Mouse (Mus musculus): ENCODE data around the gene Zfp952. TPM values are rescaled to one million over a fixed set of nuclear protein-coding genes. Genes with fewer than 3 reads are reported as not detected.

Zfp952 gene
- polyA plus RNA-seq, 1 experiment from 2014 or later = 8.8 TPM

DNA sequence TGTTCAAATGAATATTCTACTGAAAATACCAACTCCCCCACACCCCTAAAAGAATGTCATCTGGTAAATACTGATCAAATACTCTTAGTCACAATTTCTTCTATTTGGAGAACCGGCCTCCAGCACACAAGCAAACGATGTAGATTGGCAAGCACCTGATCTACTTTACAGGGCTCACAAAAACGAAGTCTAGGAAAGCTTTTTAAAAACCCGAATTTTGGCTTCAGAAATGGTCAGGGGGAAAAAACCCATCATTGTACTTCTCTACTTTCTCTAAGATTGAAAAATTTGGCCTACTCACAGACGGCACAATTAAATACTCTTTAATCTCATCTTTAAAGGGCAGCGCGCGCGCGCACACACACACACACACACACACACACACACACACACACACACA is 39.4 kb downstream of the Zfp952 start:
- H3K9me3 ChIP-seq (replicated peaks; ENCODE audit: control insufficient read depth, low read length) = no peaks in the 10 kb centered on the region
- H3K4me1 ChIP-seq (ENCODE audit: control insufficient read depth, insufficient read depth, low read length) = no peaks in the 10 kb centered on the region
- peak overlapping the region; percentile 88 for H3K9ac ChIP-seq (ENCODE audit: low read depth, low read length)
- H3K27me3 ChIP-seq (ENCODE audit: control insufficient read depth, insufficient read depth, low read length) = no peaks in the 10 kb centered on the region
- peaks cover 2% of the 10 kb centered on the region; the same call in 1 of the 2 replicates for H3K36me3 ChIP-seq (ENCODE audit: control insufficient read depth, insufficient read depth, low read length)
- H3K4me2 ChIP-seq = peak overlapping the region; percentile 70
- no peak for ATAC-seq (replicated peaks; ENCODE audit: insufficient number of reproducible peaks, low FRiP score, low TSS enrichment)
- 11% methylated on average over 10 of the region's 10 CpGs for WGBS (ENCODE audit: insufficient replicate concordance)
- no peak overlapping the region for H3K27ac ChIP-seq (ENCODE audit: low read depth, low read length)
- peak overlapping the region; percentile 84 for H3K4me3 ChIP-seq (ENCODE audit: low read depth, low read length)

DNA sequence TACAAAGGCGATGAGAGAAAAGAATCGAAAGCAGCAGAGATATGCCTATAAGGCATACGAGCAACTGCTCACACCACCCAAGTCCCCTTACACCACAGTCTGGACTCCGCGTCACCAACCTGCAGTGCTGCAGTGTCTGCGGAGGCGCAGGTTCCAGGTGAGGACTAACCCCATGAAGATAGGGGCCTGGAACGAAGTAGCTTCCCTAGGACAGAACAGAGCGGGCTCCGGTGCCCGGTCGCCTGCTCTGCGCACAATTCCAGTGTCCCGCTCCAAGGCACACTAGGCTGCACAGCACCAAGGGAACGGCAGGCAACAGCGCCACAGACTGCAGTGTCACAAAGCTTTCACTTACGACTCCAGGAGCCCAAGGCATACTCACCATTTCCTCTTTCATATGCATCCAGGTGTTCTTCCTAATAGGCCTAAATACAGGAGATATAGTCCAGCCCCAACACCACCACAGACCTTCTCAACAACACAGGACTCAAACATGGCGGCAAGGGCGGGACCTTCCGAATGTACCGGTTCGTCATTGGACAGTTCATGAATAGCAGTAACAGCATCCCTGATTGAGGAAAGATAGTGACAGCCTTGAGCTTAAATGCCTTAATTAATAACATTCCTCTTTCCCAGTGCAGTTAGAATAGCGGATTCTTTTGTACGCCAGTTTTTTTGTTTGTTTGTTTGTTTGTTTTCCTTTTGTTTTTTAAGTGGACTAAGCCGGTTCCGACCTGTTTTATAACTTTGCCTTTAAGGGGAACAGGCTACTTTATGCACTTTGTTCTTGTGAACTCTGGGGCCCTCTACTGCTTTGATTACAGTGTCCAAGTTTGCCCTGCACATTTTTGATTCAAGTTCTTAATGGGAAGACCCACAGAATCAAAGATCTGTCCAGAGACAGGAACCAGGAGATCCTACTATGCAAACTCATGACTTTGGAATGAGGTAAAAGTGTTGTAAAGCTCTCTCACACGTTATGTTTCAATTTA is 40.3 kb downstream of the Zfp952 start, which contains the start of gene Zfp763:
TSS of gene Zfp763 (minus strand) at position 503 of the 992 bp plus-strand sequence.
- no peaks in the 10 kb centered on the region for H3K9me3 ChIP-seq (replicated peaks; ENCODE audit: control insufficient read depth, low read length)
- H3K4me2 ChIP-seq = peak within 1 kb of the TSS; percentile 70
- H3K9ac ChIP-seq (ENCODE audit: low read depth, low read length) = peak within 1 kb of the TSS; percentile 88
- H3K4me3 ChIP-seq (ENCODE audit: low read depth, low read length) = peak within 1 kb of the TSS; percentile 84
- no peaks in the 10 kb centered on the region for H3K36me3 ChIP-seq (ENCODE audit: control insufficient read depth, insufficient read depth, low read length)
- peak within 1 kb of the TSS; percentile 75 for H3K27ac ChIP-seq (ENCODE audit: low read depth, low read length)
- no peaks in the 10 kb centered on the region for H3K4me1 ChIP-seq (ENCODE audit: control insufficient read depth, insufficient read depth, low read length)
- 3% methylated on average over 27 of the region's 27 CpGs for WGBS (ENCODE audit: insufficient replicate concordance)
- no peaks in the 10 kb centered on the region for H3K27me3 ChIP-seq (ENCODE audit: control insufficient read depth, insufficient read depth, low read length)
- peak; percentile 81 for ATAC-seq (replicated peaks; ENCODE audit: insufficient number of reproducible peaks, low FRiP score, low TSS enrichment)

Other genes starting within 250 kb of the Zfp952 start
- gene Zfp871, start 204.8 kb upstream of the Zfp952 start, polyA plus RNA-seq (2014; fragmentation: Nextera tagmentation; extraction: Ambion mirVana) = 26.7 and 35.0 TPM in 2 replicates
- 1.00 and 2.1 TPM in 2 replicates for gene Zfp811, start 183.2 kb upstream of the Zfp952 start, polyA plus RNA-seq (2014; fragmentation: Nextera tagmentation; extraction: Ambion mirVana)
- 8.0 and 10.5 TPM in 2 replicates for gene Zfp799, start 162.9 kb upstream of the Zfp952 start, polyA plus RNA-seq (2014; fragmentation: Nextera tagmentation; extraction: Ambion mirVana)
- gene Zfp870, start 101.5 kb upstream of the Zfp952 start, polyA plus RNA-seq (2014; fragmentation: Nextera tagmentation; extraction: Ambion mirVana) = 4.8 and 5.9 TPM in 2 replicates
- gene Cyp4f14, start 75.8 kb upstream of the Zfp952 start, polyA plus RNA-seq (2014; fragmentation: Nextera tagmentation; extraction: Ambion mirVana) = not detected in 2 replicates
- 7.4 and 9.0 TPM in 2 replicates for gene Cyp4f13, start 45.7 kb upstream of the Zfp952 start, polyA plus RNA-seq (2014; fragmentation: Nextera tagmentation; extraction: Ambion mirVana)
- 5.9 and 7.4 TPM in 2 replicates for gene Zfp472, start 27.3 kb upstream of the Zfp952 start, polyA plus RNA-seq (2014; fragmentation: Nextera tagmentation; extraction: Ambion mirVana)
- 7.4 and 8.4 TPM in 2 replicates for gene Zfp763, start 40.3 kb downstream of the Zfp952 start, polyA plus RNA-seq (2014; fragmentation: Nextera tagmentation; extraction: Ambion mirVana)
- not detected in 2 replicates for gene 4921501E09Rik, start 74.9 kb downstream of the Zfp952 start, polyA plus RNA-seq (2014; fragmentation: Nextera tagmentation; extraction: Ambion mirVana)
- 5.8 and 6.6 TPM in 2 replicates for gene Zfp563, start 96.2 kb downstream of the Zfp952 start, polyA plus RNA-seq (2014; fragmentation: Nextera tagmentation; extraction: Ambion mirVana)
- not detected in 2 replicates for gene Morc2b, start 146.6 kb downstream of the Zfp952 start, polyA plus RNA-seq (2014; fragmentation: Nextera tagmentation; extraction: Ambion mirVana)
- not detected in 2 replicates for gene Olfr55, start 175.3 kb downstream of the Zfp952 start, polyA plus RNA-seq (2014; fragmentation: Nextera tagmentation; extraction: Ambion mirVana)
- gene Olfr239, start 198.2 kb downstream of the Zfp952 start, polyA plus RNA-seq (2014; fragmentation: Nextera tagmentation; extraction: Ambion mirVana) = not detected in 2 replicates
- gene Olfr1564, start 228.6 kb downstream of the Zfp952 start, polyA plus RNA-seq (2014; fragmentation: Nextera tagmentation; extraction: Ambion mirVana) = not detected in 2 replicates

All from heart, embryonic 11.5 days (tissue).